Mouse (Mus musculus) midbrain, embryonic 13.5 days (tissue): ENCODE measurements around the gene Foxp2. TPM values are rescaled to one million over a fixed set of nuclear protein-coding genes. Genes with fewer than 3 reads are reported as not detected.

Experiments used
- ATAC-seq: fragments of 200-750 bp; cut with Nextera tagmentation; 2 replicates; pipeline ENCODE4 v1.8.0; 2017; ENCODE audit warnings: mild to moderate bottlenecking, moderate TSS enrichment, moderate library complexity
- H3K27ac ChIP-seq: fragments of 300-500 bp; sonication (generic); 2 replicates; pipeline ENCODE4 v1.5.1; 2015; ENCODE audit warnings: inconsistent platforms, mild to moderate bottlenecking, moderate library complexity
- H3K27me3 ChIP-seq: fragments of 300-500 bp; sonication (generic); 2 replicates; pipeline ENCODE4 v1.6.1; 2015; ENCODE audit warnings: mild to moderate bottlenecking, inconsistent platforms
- H3K36me3 ChIP-seq: fragments of 300-500 bp; sonication (generic); 2 replicates; pipeline ENCODE4 v1.6.1; 2015; ENCODE audit warnings: mild to moderate bottlenecking, inconsistent platforms
- H3K4me1 ChIP-seq: fragments of 300-500 bp; sonication (generic); replicated peaks from 2 replicates; pipeline ENCODE4 v1.6.1; 2015; ENCODE audit warnings: inconsistent platforms
- H3K4me2 ChIP-seq: fragments of 300-500 bp; sonication (generic); replicated peaks from 2 replicates; pipeline ENCODE4 v1.6.1; 2015; ENCODE audit warnings: moderate library complexity, mild to moderate bottlenecking, inconsistent platforms
- H3K4me3 ChIP-seq: fragments of 300-500 bp; sonication (generic); replicated peaks from 2 replicates; pipeline ENCODE4 v1.5.1; 2015; ENCODE audit warnings: mild to moderate bottlenecking, inconsistent platforms
- H3K9ac ChIP-seq: fragments of 300-500 bp; sonication (generic); replicated peaks from 2 replicates; pipeline ENCODE4 v1.6.1; 2015; ENCODE audit warnings: mild to moderate bottlenecking, inconsistent platforms
- H3K9me3 ChIP-seq: fragments of 300-500 bp; sonication (generic); 2 replicates; pipeline ENCODE4 v1.6.1; 2016; ENCODE audit warnings: mild to moderate bottlenecking, inconsistent platforms
- WGBS: fragments of 180-500 bp; shearing (Covaris S2); methylation state at CpG from one replicate; pipeline ENCODE4 v1.1.7; 2015; 5-methylcytosine and 5-hydroxymethylcytosine counted together
- polyA plus RNA-seq: library from polyadenylated mRNA; unstranded; fragments of >200 nt; fragmentation: Nextera tagmentation; extraction: Ambion mirVana; gene quantifications from 2 replicates; pipeline ENCODE4 v1.2.1, GENCODE M21; 2015

The Foxp2 gene
- polyA plus RNA-seq, 1 experiment from 2014 or later = 56.7 TPM

DNA sequence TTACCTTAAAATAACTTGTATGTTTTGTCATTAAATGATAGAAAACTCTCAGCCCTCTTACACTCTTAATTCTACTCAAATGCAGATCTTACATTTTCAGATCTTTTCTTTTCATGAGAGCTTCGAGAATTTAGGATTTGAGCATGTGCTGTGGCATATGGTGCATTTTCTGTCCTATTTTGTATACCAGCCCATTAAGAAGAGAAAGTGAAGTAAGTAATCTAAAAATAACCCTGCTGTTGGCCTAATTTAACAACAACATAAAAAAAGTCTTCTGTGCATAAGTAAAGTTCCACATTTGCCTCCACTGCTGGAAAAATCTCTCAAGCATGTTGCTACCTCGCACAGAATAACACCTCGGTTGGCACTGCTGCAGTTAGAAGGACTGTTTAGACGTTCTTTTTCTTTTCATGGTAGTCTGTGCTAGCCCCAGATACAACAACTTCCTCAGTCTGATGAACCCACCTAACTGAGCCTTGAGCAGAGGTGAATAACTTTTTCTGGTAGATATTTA lies 23.9 kb downstream of the Foxp2 start:
- H3K4me2 ChIP-seq = no peak overlapping the region
- no peaks in the 10 kb centered on the region for H3K9me3 ChIP-seq
- H3K27ac ChIP-seq = no peak overlapping the region
- no peaks in the 10 kb centered on the region for H3K36me3 ChIP-seq
- H3K9ac ChIP-seq = no peak overlapping the region
- no peaks in the 10 kb centered on the region for H3K27me3 ChIP-seq
- no peak overlapping the region for H3K4me3 ChIP-seq
- H3K4me1 ChIP-seq = no peaks in the 10 kb centered on the region
- 89% methylated on average over 4 of the region's 4 CpGs for WGBS
- ATAC-seq = no peak

DNA sequence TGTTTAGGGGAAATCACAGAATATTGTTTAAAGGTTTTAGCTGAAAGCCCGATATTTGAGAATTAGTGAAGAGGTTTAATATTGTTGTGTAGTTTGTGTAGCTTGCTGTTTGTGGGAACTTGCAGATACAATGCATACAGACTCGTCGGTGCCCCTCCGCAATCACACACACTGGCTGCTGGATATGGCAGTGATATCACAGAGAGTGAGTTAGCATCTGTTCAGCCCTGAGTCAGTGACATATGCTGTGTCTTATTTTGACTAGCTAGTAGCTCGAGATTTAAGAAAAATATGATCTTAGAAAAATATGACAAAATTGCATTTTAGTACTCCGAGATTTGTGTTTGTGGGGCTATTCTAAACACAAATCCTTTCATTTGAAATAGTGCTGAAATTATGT lies 49.9 kb downstream of the Foxp2 start:
- Histone ChIP-seq H3K27ac (no peak overlapping the region), H3K9ac (no peak overlapping the region), H3K36me3 (peaks cover 3% of the 10 kb centered on the region; the same call in 1 of the 2 replicates), H3K27me3 (no peaks in the 10 kb centered on the region), H3K9me3 (peaks cover 4% of the 10 kb centered on the region; the same call in 1 of the 2 replicates), H3K4me3 (no peak overlapping the region), H3K4me1 (no peaks in the 10 kb centered on the region), H3K4me2 (no peak overlapping the region)
- WGBS = 85% methylated on average over 6 of the region's 6 CpGs
- ATAC-seq = no peak

GRCm38 (mm10) chr6:14952731-14953130 lies 51.6 kb downstream of the Foxp2 start:
- H3K27me3 ChIP-seq = no peaks in the 10 kb centered on the region
- H3K4me2 ChIP-seq = no peak overlapping the region
- no peak for ATAC-seq
- no peaks in the 10 kb centered on the region for H3K4me1 ChIP-seq
- H3K4me3 ChIP-seq = no peak overlapping the region
- WGBS = 44% methylated on average over 4 of the region's 4 CpGs
- H3K9ac ChIP-seq = no peak overlapping the region
- H3K27ac ChIP-seq = no peak overlapping the region
- peaks cover 3% of the 10 kb centered on the region; the same call in 1 of the 2 replicates for H3K36me3 ChIP-seq
- peaks cover 4% of the 10 kb centered on the region; the same call in 1 of the 2 replicates for H3K9me3 ChIP-seq

- H3K4me2 ChIP-seq = no peak overlapping the region
- no peak overlapping the region for H3K9ac ChIP-seq
- H3K27ac ChIP-seq = no peak overlapping the region
- no peaks in the 10 kb centered on the region for H3K4me1 ChIP-seq
- H3K4me3 ChIP-seq = no peak overlapping the region
- no peaks in the 10 kb centered on the region for H3K27me3 ChIP-seq
- ATAC-seq = no peak
- H3K9me3 ChIP-seq = 0 out of 2 replicates have a peak, but pooled peaks cover 4% of the 10 kb centered on the region
- no peaks in the 10 kb centered on the region for H3K36me3 ChIP-seq
- WGBS = 83% methylated on average over 3 of the region's 3 CpGs
Observed at GRCm38 (mm10) chr6:14977042-14977441, 75.9 kb downstream of the Foxp2 start.

GRCm38 (mm10) chr6:14978201-14978600 lies 77.1 kb downstream of the Foxp2 start:
- Histone ChIP-seq H3K27me3 (no peaks in the 10 kb centered on the region), H3K27ac (no peak overlapping the region), H3K4me1 (no peaks in the 10 kb centered on the region), H3K36me3 (no peaks in the 10 kb centered on the region), H3K9ac (no peak overlapping the region), H3K9me3 (0 out of 2 replicates have a peak, but pooled peaks cover 4% of the 10 kb centered on the region), H3K4me3 (no peak overlapping the region), H3K4me2 (no peak overlapping the region)
- ATAC-seq = no peak
- WGBS = 88% methylated on average over 5 of the region's 5 CpGs

DNA sequence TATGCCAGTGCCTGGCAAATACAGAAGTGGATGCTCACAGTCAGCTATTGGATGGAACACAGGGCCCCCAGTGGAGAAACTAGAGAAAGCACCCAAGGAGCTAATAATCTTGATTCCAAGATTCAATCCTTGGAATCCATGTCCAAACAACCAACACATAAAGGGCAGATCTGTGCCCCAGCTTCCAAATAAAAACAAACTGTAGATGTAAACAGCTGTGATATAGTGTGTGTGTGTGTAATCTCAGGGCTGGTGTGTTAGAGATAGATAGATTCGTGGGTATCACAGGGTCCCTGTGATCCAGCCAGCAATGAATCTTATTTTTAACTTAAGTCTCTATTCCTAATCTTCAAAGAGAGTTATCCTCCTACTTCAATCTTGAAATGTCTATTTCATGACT lies 107.0 kb downstream of the Foxp2 start:
- Histone ChIP-seq H3K27ac (no peak overlapping the region), H3K9me3 (no peaks in the 10 kb centered on the region), H3K4me3 (no peak overlapping the region), H3K27me3 (no peaks in the 10 kb centered on the region), H3K4me1 (no peaks in the 10 kb centered on the region), H3K4me2 (no peak overlapping the region), H3K9ac (no peak overlapping the region), H3K36me3 (no peaks in the 10 kb centered on the region)
- WGBS = 97% methylated on average over 1 of the region's 1 CpGs
- no peak for ATAC-seq

GRCm38 (mm10) chr6:15028488-15028887 lies 127.3 kb downstream of the Foxp2 start:
- Histone ChIP-seq H3K27ac (no peak overlapping the region), H3K4me1 (no peaks in the 10 kb centered on the region), H3K9me3 (no peaks in the 10 kb centered on the region), H3K4me2 (no peak overlapping the region), H3K36me3 (no peaks in the 10 kb centered on the region), H3K4me3 (no peak overlapping the region), H3K27me3 (no peaks in the 10 kb centered on the region), H3K9ac (no peak overlapping the region)
- 89% methylated on average over 3 of the region's 3 CpGs for WGBS
- ATAC-seq = no peak

DNA sequence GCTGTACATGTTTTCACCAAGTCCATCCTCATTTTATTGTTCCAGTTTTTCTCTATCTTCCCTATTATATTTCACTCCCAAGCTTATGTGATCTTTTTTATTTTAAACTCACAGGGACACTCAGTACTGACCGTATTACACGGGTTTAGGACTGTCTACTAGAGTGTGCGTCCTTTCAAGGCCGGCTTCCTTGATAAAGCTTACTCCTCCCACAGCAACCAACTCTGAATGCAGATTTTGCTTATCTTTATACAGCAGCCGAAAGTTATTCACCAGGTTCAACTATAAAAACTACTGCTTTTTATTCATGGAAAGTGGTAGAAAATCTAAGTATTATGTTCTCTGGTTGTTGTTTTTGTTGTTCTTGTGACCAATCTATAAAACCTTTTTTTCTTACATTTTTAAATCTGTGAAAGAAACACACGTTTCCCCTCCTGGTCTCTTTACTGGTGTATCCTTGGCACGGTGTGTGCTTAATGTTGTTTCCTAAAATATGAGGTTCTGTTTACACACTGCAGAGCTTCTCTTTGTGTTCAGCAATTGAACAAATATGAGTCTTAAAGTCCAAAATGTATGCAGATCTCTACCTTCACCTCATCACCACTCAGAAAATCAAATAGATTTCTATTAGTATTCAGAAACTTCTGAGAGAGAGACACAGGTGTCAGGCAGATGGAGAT lies 128.4 kb downstream of the Foxp2 start:
- WGBS = 72% methylated on average over 7 of the region's 7 CpGs
- Histone ChIP-seq H3K27me3 (no peaks in the 10 kb centered on the region), H3K36me3 (no peaks in the 10 kb centered on the region), H3K27ac (no peak overlapping the region), H3K4me1 (no peaks in the 10 kb centered on the region), H3K9ac (no peak overlapping the region), H3K4me2 (no peak overlapping the region), H3K9me3 (no peaks in the 10 kb centered on the region), H3K4me3 (no peak overlapping the region)
- ATAC-seq = no peak

GRCm38 (mm10) chr6:15063246-15063645 lies 162.1 kb downstream of the Foxp2 start:
- Histone ChIP-seq H3K36me3 (no peaks in the 10 kb centered on the region), H3K4me3 (no peak overlapping the region), H3K4me1 (no peaks in the 10 kb centered on the region), H3K27me3 (no peaks in the 10 kb centered on the region), H3K9ac (no peak overlapping the region), H3K27ac (no peak overlapping the region), H3K9me3 (no peaks in the 10 kb centered on the region), H3K4me2 (no peak overlapping the region)
- no peak for ATAC-seq
- WGBS = 11% methylated on average over 1 of the region's 1 CpGs

- no peaks in the 10 kb centered on the region for H3K36me3 ChIP-seq
- no peaks in the 10 kb centered on the region for H3K4me1 ChIP-seq
- H3K27me3 ChIP-seq = no peaks in the 10 kb centered on the region
- no peak overlapping the region for H3K4me3 ChIP-seq
- no peaks in the 10 kb centered on the region for H3K9me3 ChIP-seq
- no peak for ATAC-seq
- no peak overlapping the region for H3K9ac ChIP-seq
- H3K4me2 ChIP-seq = no peak overlapping the region
- WGBS = 79% methylated on average over 1 of the region's 1 CpGs
- no peak overlapping the region for H3K27ac ChIP-seq
Observed at GRCm38 (mm10) chr6:15101548-15101947, 200.4 kb downstream of the Foxp2 start.

DNA sequence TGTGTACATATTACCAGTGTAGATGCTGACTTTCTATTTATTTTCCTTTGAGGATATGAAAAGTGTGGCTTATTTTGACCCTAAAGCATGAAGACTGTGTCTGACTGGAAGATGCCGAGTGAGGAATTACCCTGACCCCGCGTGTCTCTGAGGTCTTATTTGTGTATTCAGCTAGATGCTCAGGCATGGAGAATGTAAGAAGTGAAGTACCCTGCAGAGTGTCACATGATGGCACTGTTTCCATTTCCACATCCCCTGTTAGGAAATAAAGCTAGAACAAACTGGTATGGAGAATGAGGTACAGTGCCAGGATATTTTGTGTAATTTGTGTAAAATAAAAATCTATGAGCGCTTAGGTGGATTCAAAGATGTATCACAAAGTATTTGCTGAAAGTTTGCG lies 219.8 kb downstream of the Foxp2 start:
- peak; percentile 89 for ATAC-seq
- Histone ChIP-seq H3K4me2 (no peak overlapping the region), H3K9me3 (no peaks in the 10 kb centered on the region), H3K9ac (no peak overlapping the region), H3K4me3 (no peak overlapping the region), H3K36me3 (no peaks in the 10 kb centered on the region), H3K4me1 (0 out of 2 replicates have a peak, but pooled peaks cover 3% of the 10 kb centered on the region), H3K27me3 (no peaks in the 10 kb centered on the region), H3K27ac (no peak overlapping the region)
- WGBS = 60% methylated on average over 5 of the region's 5 CpGs

- Histone ChIP-seq H3K4me3 (no peak overlapping the region), H3K9ac (no peak overlapping the region), H3K27me3 (no peaks in the 10 kb centered on the region), H3K27ac (no peak overlapping the region), H3K4me2 (no peak overlapping the region), H3K4me1 (0 out of 2 replicates have a peak, but pooled peaks cover 3% of the 10 kb centered on the region), H3K9me3 (no peaks in the 10 kb centered on the region), H3K36me3 (no peaks in the 10 kb centered on the region)
- 0 out of 2 replicates have a peak, but pooled peaks have one; percentile 67 for ATAC-seq
Observed at GRCm38 (mm10) chr6:15121339-15121738, 220.2 kb downstream of the Foxp2 start.

GRCm38 (mm10) chr6:15130142-15130541 lies 229.0 kb downstream of the Foxp2 start:
- H3K27ac ChIP-seq = no peak overlapping the region
- no peak overlapping the region for H3K4me3 ChIP-seq
- no peaks in the 10 kb centered on the region for H3K36me3 ChIP-seq
- H3K9me3 ChIP-seq = no peaks in the 10 kb centered on the region
- no peak overlapping the region for H3K9ac ChIP-seq
- H3K27me3 ChIP-seq = no peaks in the 10 kb centered on the region
- no peak overlapping the region for H3K4me2 ChIP-seq
- ATAC-seq = no peak
- 95% methylated on average over 2 of the region's 2 CpGs for WGBS
- no peaks in the 10 kb centered on the region for H3K4me1 ChIP-seq
